Mouse (Mus musculus) kidney, adult 11 months (tissue): Measurements from ENCODE around the gene Cnot10.
A peak's percentile ranks its signal among the peaks of the same experiment; 100 is the strongest.

ENCODE experiments used
- DNase-seq: peaks from one replicate; pipeline ENCODE4 v3.0.0; 2022

Cnot10 gene

GRCm38 (mm10) chr9:114573528-114573927 lies 66.5 kb downstream of the Cnot10 start:
- no peak for DNase-seq

- no peak for DNase-seq
These were observed 71.1 kb downstream of the Cnot10 start for GRCm38 (mm10) chr9:114568682-114569474.

DNA sequence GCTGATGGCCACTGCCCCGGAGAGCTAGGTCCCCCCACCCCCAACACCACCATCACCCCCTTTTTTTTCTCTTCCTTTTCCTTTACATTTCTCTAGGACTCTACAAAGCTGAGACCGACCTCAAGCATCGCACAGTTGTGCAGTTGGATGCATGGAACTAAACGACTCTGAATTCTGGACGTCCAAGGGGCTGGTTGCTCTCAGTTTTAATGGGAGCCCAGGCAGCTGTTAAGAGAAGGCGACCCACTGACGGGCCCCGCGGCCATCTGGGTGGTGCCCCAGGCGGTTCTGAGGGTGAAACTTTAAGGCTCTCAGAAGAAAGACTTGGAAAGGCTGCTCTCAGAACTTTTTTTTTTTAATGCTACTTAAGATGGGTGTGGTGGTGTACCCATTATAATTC lies 75.3 kb downstream of the Cnot10 start:
- no peak for DNase-seq

GRCm38 (mm10) chr9:114563761-114564606 lies 76.0 kb downstream of the Cnot10 start, which contains the start of gene Trim71:
TSS of gene Trim71 (minus strand) at chr9:114564369.
- DNase-seq, result no peak

GRCm38 (mm10) chr9:114562919-114563751 lies 76.8 kb downstream of the Cnot10 start:
- no peak for DNase-seq

GRCm38 (mm10) chr9:114562031-114562918 lies 77.7 kb downstream of the Cnot10 start:
- DNase-seq, result no peak

DNA sequence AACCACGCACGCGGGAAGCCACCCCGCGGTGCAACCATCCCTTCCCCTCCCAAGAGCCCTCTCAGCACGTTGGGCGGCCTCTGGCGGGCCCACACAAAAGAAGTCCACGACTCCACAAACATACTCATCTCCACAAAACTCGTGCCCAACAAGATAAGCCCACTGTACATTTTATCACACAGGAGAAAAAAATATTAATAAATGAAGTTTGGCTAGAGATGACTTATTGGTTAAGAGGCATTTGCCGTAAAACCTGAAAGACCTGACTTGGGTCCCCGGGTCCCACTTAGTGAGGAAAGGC lies 78.4 kb downstream of the Cnot10 start:
- no peak for DNase-seq

DNA sequence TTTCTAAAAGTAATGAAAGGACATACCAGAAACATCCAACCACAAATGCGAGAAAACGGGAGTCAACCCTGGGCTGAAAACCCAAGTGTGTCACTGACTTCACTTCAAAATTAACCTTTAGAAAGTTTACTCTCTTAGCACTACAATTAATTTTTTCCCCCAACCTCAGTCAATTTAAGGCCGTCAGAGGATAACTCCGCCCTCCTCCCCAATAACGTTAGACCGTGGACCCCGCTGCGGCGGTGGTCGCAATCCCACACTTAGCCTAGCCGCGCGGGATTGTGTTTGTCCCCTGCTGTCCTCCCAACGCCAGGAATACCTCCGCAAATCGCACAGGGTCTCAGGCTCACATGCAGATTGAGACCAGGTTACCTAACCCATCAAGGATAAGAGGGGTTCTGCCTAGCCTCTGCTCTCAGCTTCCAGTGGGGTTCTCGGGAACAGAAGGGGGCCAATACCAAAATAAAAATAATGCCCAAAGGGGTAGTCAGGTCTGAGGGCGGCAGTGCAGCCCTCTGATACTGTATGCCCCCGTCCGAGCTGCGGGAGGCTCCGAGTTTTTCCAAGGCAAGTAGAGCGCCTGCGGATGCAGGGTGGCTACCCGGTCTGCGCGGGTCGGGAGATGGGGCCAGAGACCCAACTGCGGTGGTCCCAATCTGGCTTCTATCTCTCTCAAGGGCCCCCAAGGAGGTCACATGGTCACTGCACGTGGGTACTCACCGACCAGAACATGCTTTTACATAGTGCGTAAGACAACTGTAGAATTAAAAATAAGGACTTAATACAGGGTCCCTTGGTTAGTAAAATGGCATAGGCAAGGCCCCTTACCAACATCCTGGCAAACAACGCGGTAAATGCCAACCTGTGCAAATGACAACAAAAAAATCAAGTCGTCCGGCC lies 79.0 kb downstream of the Cnot10 start:
- no peak for DNase-seq

DNA sequence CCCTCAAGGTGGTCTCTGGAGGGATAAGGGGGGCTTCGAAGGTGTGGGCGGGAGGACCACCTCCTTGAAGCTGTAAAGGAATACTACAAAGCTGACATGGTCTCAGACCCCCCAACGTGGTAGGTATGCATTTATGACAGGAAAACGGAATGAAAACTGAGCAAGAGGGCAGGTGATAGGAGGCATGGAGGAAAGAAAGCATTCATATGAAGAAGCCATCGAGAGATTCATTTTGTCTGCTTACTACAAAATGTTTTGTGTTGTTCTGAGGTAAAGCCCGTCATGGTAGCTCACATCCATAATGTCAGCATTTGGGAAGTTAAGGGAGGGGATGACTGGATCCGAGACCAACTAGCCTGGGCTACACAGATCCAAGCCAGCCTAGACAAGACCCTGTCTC lies 79.8 kb downstream of the Cnot10 start:
- DNase-seq, result no peak

- no peak for DNase-seq
These were observed 82.9 kb downstream of the Cnot10 start for GRCm38 (mm10) chr9:114557086-114557485.

- DNase-seq, result no peak
These were observed 83.6 kb downstream of the Cnot10 start for GRCm38 (mm10) chr9:114556276-114556855.

DNA sequence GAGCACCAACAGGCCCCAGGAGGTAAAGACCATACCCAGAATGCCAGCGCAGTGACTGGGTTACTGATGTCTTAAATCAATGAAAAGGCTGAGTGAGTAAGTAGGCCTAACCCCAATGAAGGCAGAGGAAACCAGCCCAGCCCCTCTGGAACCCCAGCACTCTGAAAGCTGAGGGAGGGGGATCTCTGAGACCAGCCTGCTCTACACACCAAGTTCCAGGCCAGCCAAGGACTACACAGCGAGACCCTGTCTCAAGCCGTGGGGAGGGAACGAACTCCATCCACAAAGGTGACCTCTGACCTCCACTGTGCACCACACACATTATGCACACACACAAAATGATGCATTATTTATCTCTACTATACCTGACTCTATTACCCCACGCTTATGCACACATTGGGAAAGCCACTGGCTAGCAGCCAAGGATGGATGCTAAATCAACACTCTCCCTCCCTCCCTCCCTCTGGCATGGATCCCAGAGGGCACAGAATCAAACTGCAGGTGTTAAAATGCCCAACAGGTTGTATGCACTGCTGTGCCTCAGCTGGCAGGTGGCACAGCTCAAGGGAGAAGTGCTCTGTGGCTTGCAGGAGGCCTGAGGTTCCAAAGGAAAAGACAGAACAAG lies 85.5 kb downstream of the Cnot10 start:
- DNase-seq, result no peak

- DNase-seq, result no peak
These were observed 86.2 kb downstream of the Cnot10 start for GRCm38 (mm10) chr9:114553828-114554227.

DNA sequence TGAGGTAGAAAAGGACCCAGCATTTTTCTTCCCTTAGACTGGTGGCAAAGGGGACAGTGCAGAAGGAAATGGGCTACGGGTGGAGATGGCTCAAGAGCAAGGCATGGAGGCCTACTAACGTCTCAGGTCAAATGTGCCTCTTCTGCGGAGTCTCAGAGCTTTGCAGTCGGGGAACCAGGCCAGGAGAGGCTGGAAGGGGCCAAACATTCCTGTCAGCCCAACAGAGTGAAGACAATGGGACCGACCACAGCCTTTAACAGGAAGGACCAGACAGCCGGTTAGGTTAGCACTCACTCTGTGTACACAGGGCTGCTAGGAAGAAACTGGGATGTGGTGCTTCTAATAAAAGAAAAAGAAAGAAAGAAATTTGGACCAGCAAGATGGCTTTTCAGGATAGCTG lies 90.0 kb downstream of the Cnot10 start:
- no peak for DNase-seq

DNA sequence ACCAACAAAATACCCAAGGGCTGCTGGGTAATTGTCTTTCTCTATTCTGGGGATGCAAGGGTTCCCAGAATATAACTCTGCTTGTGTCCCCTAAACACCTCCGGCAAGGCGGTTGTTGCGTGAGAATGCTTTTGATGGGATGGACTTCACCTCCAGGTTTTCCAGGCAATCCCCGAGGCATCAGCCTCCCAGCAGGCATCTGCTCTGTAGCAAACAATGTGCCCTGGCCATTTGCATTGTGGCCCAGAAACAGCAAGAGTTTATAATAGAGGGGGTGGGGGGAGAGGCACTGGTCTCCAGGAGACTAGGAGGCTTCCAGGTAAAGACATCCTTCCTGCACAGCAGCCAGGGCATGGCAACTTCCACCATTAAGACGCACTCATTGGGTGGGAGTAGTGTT lies 90.9 kb downstream of the Cnot10 start:
- DNase-seq, result no peak

GRCm38 (mm10) chr9:114548496-114548895 lies 91.5 kb downstream of the Cnot10 start:
- no peak for DNase-seq

GRCm38 (mm10) chr9:114547643-114548077 lies 92.3 kb downstream of the Cnot10 start:
- peak; percentile 51 for DNase-seq

- no peak for DNase-seq
These were observed 93.2 kb downstream of the Cnot10 start for GRCm38 (mm10) chr9:114546765-114547164.

DNA sequence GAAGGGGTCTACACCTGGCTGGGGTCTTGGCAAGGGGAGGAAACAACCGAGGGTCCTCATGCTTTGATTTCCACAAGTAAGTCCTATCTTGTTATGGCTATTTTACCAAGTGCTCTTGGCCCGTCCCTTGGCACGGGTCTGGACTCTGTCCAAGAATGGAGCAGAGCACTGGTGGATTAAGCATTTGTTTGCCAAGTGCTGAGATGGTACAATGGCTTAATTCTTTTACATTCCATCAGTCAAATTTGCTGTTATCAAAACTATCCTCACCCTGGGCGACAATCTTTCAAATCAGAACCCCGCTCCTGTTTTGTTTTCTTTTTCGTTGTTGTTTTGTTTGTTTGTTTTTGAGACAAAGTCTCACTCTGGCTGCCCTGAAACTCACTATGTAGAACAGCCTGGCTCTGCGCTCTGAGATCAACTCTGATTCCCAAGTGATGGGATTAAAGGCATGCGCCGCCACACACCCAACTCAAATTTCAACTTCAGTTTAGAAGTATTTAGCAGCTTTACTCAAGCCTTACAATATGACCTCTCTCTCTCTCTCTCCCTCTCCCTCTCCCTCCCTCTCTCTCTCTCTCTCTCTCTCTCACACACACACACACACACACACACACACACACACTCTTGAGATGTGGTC lies 95.1 kb downstream of the Cnot10 start:
- DNase-seq, result no peak
